Mouse (Mus musculus) monocyte, adult 2 months (primary cell): ENCODE measurements around the gene Mkln1.

ENCODE experiments used
- DNase-seq, 2 experiments: peaks; one replicate each; pipeline ENCODE4 v3.0.0; 2022; ENCODE audit warnings: low spot score in 2 of 2, low read depth in 1 of 2

Mkln1 gene

GRCm38 (mm10) chr6:31398431-31399205 is at the start of gene Mkln1:
Gene Mkln1, plus strand, starts transcription at chr6:31398735.
- peak; percentile 41 to 73 for DNase-seq

DNA sequence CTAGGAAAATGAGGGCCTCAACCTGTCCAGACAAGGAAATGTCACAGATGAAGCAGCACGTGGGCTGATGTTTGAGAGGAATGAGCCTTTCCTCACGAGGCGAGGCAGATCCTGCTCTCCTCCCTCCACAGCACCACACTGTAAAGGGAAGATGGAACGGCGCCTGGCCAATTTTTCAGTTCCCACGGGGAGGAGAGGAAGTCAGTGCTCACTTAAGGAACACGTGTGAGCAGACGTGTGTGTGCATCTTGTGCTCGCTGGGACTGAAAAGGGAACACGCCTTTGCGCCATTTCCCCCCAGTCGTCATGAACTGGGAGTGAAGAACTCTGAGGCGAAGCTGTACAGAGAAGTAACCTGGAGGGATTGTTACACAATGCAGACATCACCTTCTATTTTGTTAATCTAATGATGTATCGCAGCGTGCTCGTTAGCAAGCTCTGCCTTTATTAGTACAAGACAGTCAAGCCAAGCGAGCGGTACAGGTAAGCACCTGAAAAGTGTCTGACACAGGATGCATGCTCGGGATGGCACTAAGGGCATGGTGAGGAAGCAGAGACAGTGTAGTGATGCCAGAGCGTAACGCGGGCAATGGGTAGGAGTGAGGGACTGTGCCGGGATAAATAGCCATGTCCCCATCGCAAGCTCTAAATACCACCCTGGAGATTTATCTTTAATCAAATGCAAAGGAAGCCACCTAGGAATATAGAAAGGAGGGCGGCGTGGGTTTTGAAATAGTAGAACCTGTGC is 41.9 kb upstream of the Mkln1 start:
- DNase-seq, result peak in 1 of 2 experiments; percentile 47

- DNase-seq, result no peak
These were observed 41.2 kb upstream of the Mkln1 start for GRCm38 (mm10) chr6:31357286-31357685.

GRCm38 (mm10) chr6:31362617-31363016 is 35.9 kb upstream of the Mkln1 start:
- no peak for DNase-seq

GRCm38 (mm10) chr6:31364399-31364798 is 34.1 kb upstream of the Mkln1 start:
- no peak for DNase-seq

DNA sequence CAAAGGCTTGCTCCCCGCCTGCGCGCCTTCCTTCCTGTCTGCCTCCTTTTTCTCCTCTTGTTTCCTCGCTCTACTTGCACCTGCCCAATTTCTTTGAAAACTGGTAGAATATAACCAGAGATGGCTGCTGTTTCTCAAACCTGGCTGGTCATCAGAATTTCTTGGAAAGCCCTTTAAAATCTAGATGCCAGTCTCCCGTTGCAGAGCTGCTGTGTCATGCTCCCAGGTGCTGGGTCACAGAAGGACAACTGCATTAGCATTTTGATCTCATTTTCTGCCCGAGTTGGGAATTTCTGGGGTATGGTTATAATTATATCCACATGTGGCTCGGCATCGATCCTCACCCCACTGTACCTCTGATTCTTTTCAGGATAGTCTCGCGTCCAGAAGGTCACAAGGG is 30.6 kb upstream of the Mkln1 start:
- no peak for DNase-seq

GRCm38 (mm10) chr6:31368559-31368958 is 30.0 kb upstream of the Mkln1 start:
- DNase-seq, result no peak

DNA sequence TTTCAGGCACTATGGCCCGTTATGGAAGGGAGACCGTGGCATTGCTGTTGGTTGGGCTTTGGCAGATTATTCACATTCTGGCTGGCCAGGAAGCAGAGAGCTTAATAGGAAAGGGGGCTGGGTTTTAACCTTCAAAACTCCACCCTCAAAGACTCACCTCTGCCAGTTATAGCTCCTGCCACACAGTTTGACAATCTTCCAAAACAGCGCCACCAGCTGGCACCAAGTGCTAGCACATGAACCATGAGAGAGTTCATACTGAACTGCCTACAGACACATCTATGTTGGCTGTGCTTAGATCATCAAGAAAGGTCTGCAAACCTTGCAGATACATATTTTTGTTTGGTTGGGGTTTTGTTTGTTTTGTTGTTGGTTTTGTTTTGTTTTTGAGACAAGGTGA is 28.7 kb upstream of the Mkln1 start:
- no peak for DNase-seq

GRCm38 (mm10) chr6:31370550-31371061 is 27.9 kb upstream of the Mkln1 start:
- DNase-seq, result no peak

- no peak for DNase-seq
These were observed 27.4 kb upstream of the Mkln1 start for GRCm38 (mm10) chr6:31371140-31371539.

DNA sequence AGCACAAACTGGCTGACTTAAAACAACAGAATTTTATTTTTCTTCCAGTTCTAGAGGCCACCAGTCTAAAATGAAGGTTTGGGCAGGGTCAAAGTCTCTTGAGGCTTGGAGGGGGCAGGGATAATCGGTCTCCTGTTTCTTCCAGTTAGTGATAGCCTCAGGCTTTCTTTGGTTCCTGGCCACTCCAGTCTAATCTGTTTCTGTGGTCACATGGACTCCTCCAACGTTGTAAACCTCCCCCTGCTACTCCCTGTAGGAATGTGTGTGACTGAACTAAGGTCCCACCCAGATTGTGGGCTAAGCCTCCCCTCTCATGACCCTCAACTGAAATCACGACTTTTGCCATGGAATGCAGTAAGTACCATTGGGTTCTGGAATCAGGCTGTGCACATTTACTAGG is 25.9 kb upstream of the Mkln1 start:
- no peak for DNase-seq

- no peak for DNase-seq
These were observed 25.4 kb upstream of the Mkln1 start for GRCm38 (mm10) chr6:31373084-31373673.

GRCm38 (mm10) chr6:31382989-31383388 is 15.5 kb upstream of the Mkln1 start:
- no peak for DNase-seq

DNA sequence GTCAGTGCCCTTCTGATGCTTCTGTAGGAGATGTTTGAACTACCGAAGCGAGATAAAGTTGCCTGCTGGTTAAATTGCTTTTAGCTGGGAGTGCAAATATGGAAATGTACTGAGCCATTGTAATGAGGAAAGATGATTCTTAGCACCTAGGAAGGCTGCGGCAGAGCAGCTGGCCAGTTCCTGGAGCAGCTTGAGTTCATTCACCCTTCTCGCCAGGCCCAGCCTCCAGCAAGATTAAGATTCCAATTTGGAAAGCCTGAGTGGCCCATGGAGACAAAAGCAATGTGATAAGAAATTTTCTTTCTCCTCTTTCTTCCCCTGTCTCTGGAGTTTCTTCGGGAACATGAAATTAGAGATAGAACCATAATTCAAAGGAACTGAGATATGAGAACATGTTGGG is 13.7 kb upstream of the Mkln1 start:
- DNase-seq, result no peak

GRCm38 (mm10) chr6:31385281-31386145 is 13.0 kb upstream of the Mkln1 start:
- peak in 1 of 2 experiments; percentile 9 for DNase-seq

- no peak for DNase-seq
These were observed 8.8 kb upstream of the Mkln1 start for GRCm38 (mm10) chr6:31389716-31390115.

DNA sequence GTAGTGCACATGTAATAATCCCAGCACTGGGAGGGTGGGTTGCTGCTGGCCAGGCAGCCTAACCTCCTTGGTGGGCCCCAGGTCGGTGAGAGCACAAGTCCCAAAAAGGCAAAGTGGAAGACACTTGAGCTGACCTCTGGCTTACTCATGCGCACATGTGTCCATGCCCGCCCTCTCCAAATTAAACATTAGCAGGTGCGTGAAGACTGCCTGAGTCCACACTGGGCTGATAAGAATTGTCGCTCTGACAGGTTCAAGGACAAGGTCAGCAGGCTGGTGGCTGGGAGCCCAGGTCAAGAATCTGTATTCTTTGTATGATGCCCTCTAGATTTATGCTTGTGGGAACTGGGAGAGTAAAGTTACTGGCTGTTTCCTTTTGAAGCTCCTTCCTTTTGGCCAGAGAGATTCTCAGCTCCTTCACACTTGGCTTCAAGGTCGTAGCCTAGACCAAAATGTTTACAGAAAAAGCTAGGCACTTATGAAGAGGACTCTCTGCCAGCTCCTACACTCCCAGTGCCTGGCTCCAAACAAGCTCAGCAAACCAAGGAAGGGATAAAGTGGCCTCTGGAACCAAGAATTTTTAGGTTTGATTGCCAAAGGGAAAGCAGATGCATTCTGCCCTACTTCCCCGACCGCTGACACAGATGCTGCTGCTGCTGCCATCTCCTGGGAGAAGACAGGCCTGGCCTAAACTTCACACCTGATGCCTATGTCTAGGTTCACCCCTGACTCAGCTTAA is 8.1 kb upstream of the Mkln1 start:
- DNase-seq, result no peak

- no peak for DNase-seq
These were observed 5.7 kb upstream of the Mkln1 start for GRCm38 (mm10) chr6:31392871-31393270.

- no peak for DNase-seq
These were observed 2.4 kb upstream of the Mkln1 start for GRCm38 (mm10) chr6:31396118-31396517.

GRCm38 (mm10) chr6:31397308-31397707 is 1.2 kb upstream of the Mkln1 start:
- no peak for DNase-seq
